Mouse (Mus musculus) midbrain, embryonic 11.5 days (tissue): Measurements from ENCODE around the gene A730009L09Rik. TPM values are rescaled to one million over a fixed set of nuclear protein-coding genes. Genes with fewer than 3 reads are reported as not detected.

Experiments
- ATAC-seq: fragments of 200-750 bp; cut with Nextera tagmentation; 2 replicates; pipeline ENCODE4 v1.8.0; 2017; ENCODE audit warnings: moderate TSS enrichment, moderate library complexity; ENCODE audit not compliant: low FRiP score
- DNase-seq: peaks from one replicate; pipeline ENCODE4 v3.0.0; 2015; ENCODE audit warnings: low spot score; ENCODE audit errors: missing footprints
- H3K27ac ChIP-seq: fragments of 300-500 bp; sonication (generic); 2 replicates; pipeline ENCODE4 v1.5.1; 2014; ENCODE audit warnings: low read depth, low read length
- H3K27me3 ChIP-seq: fragments of 300-500 bp; sonication (generic); 2 replicates; pipeline ENCODE4 v1.6.1; 2014; ENCODE audit warnings: mild to moderate bottlenecking, low read length, moderate library complexity, mixed read lengths; ENCODE audit not compliant: control insufficient read depth, insufficient read depth
- H3K36me3 ChIP-seq: fragments of 300-500 bp; sonication (generic); 2 replicates; pipeline ENCODE4 v1.6.1; 2014; ENCODE audit warnings: mild to moderate bottlenecking, low read length, moderate library complexity, mixed read lengths; ENCODE audit not compliant: control insufficient read depth, insufficient read depth
- H3K4me1 ChIP-seq: fragments of 300-500 bp; sonication (generic); 2 replicates; pipeline ENCODE4 v1.6.1; 2014; ENCODE audit warnings: low read length; ENCODE audit not compliant: control insufficient read depth, insufficient read depth
- H3K4me2 ChIP-seq: fragments of 300-500 bp; sonication (generic); 2 replicates; pipeline ENCODE4 v1.6.1; 2014; ENCODE audit warnings: mild to moderate bottlenecking, moderate library complexity
- H3K4me3 ChIP-seq: fragments of 300-500 bp; sonication (generic); 2 replicates; pipeline ENCODE4 v1.5.1; 2014; ENCODE audit warnings: low read depth, low read length
- H3K9ac ChIP-seq: fragments of 300-500 bp; sonication (generic); 2 replicates; pipeline ENCODE4 v1.6.1; 2014; ENCODE audit warnings: low read length
- H3K9me3 ChIP-seq: fragments of 300-500 bp; sonication (generic); 2 replicates; pipeline ENCODE4 v1.6.1; 2016; ENCODE audit warnings: low read length; ENCODE audit not compliant: control insufficient read depth
- WGBS: fragments of 180-500 bp; shearing (Covaris S2); extraction: QIAGEN DNeasy Blood & Tissue Kit; methylation state at CpG from one replicate; pipeline ENCODE4 v1.1.7; 2014; 5-methylcytosine and 5-hydroxymethylcytosine counted together
- polyA plus RNA-seq: library from polyadenylated mRNA; unstranded; fragments of >200 nt; fragmentation: Nextera tagmentation; extraction: Ambion mirVana; gene quantifications from 2 replicates; pipeline ENCODE4 v1.2.1, GENCODE M21; 2014

Gene A730009L09Rik
- polyA plus RNA-seq, 1 experiment from 2014 or later: not detected

GRCm38 (mm10) chr16:84549122-84549521 is 34.2 kb downstream of the A730009L09Rik start:
- no peak overlapping the region for H3K4me2 ChIP-seq
- no peak overlapping the region for H3K4me3 ChIP-seq
- no peak overlapping the region for H3K9ac ChIP-seq
- H3K36me3 ChIP-seq: no peaks in the 10 kb centered on the region
- DNase-seq: no peak
- ATAC-seq: no peak
- H3K27me3 ChIP-seq: no peaks in the 10 kb centered on the region
- H3K4me1 ChIP-seq: no peaks in the 10 kb centered on the region
- H3K9me3 ChIP-seq: no peaks in the 10 kb centered on the region
- no peak overlapping the region for H3K27ac ChIP-seq
- WGBS: 73% methylated on average over 9 of the region's 9 CpGs

- no peak for ATAC-seq
- DNase-seq: no peak
- Histone ChIP-seq H3K27ac (no peak overlapping the region), H3K4me3 (no peak overlapping the region), H3K9me3 (no peaks in the 10 kb centered on the region), H3K4me2 (no peak overlapping the region), H3K27me3 (no peaks in the 10 kb centered on the region), H3K36me3 (no peaks in the 10 kb centered on the region), H3K4me1 (no peaks in the 10 kb centered on the region), H3K9ac (no peak overlapping the region)
- WGBS: 81% methylated on average over 5 of the region's 5 CpGs
Observed at GRCm38 (mm10) chr16:84550445-84550844, 35.5 kb downstream of the A730009L09Rik start.

- H3K27ac ChIP-seq: no peak overlapping the region
- no peak overlapping the region for H3K4me3 ChIP-seq
- no peak for ATAC-seq
- WGBS: 90% methylated on average over 13 of the region's 13 CpGs
- no peaks in the 10 kb centered on the region for H3K9me3 ChIP-seq
- no peaks in the 10 kb centered on the region for H3K27me3 ChIP-seq
- DNase-seq: no peak
- H3K9ac ChIP-seq: no peak overlapping the region
- no peak overlapping the region for H3K4me2 ChIP-seq
- H3K36me3 ChIP-seq: no peaks in the 10 kb centered on the region
- no peaks in the 10 kb centered on the region for H3K4me1 ChIP-seq
Observed at GRCm38 (mm10) chr16:84553981-84554380, 39.1 kb downstream of the A730009L09Rik start.

DNA sequence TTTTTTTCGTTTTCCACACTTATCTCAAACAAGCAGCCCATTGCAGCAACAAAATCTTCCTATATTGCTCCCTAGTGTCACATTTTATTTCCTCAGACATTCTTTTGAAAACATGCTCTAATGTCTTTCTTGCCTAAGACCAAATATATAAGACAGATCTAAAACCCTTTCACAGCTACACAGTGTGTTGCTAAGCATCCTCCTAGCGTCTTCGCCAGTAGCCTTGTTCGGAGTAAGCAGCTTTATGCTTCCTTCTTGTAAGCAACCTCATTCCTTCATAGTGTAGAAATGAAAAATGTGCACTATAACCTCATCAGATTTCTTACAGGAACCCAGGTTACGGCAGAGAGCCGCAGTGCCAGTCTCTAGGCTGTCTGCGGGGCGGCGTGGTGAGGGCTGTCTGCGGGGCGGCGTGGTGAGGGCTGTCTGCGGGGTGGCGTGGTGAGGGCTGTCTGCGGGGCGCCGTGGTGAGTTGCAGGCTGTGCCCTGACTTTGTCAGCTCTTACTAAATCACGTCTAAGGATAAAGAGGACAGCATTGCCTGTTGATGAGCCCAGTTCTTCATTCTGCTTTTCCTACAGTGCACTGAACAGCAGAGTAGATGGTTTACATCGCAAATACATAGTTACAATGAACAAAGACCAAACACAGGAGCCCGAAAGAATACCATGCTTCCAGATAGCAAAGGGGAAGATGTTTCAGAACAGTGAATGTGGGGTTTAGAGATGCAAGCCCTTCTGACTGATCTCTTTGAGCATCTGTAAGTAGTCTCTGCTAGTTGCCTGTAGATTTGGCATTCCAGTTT is 43.4 kb downstream of the A730009L09Rik start:
- no peaks in the 10 kb centered on the region for H3K36me3 ChIP-seq
- no peak overlapping the region for H3K9ac ChIP-seq
- no peaks in the 10 kb centered on the region for H3K9me3 ChIP-seq
- H3K4me1 ChIP-seq: no peaks in the 10 kb centered on the region; the same call in 1 of the 2 replicates
- H3K4me2 ChIP-seq: no peak overlapping the region
- no peak overlapping the region for H3K27ac ChIP-seq
- 58% methylated on average over 20 of the region's 20 CpGs for WGBS
- H3K27me3 ChIP-seq: no peaks in the 10 kb centered on the region
- no peak overlapping the region for H3K4me3 ChIP-seq
- DNase-seq: no peak
- no peak for ATAC-seq

DNA sequence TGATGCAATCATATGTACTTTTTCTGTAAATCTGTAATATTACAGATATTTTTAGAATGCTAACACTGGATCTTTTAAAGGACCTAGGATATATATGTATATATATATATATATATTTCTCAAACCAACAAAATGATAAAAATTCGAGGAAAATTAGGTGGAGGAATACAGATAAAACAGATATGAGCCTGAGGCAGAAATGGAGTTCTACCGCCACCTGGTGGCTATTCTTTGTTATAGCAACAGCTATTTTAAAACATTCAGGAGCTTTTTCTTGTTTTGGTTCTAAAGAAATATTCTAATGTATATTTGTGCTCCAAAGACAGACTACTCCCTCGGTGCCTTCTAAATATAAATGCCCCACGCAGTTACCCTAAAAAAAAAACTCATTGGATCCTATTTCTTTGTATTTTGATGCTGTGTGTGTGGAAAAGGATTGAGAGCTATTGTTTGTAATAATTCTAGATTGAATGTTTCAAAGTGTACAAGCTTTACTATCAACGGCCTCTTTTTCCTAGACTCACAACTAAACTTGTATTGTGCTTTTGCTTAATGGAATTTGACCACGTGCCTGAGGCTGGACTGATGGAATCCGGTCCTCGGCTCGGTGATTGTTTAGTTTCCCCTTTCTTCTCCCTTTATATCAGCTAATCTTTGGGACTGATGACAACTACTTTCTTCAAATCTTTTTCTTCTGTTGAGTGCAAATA is 44.8 kb downstream of the A730009L09Rik start:
- DNase-seq: peak; percentile 92
- peak; percentile 43 for ATAC-seq
- Histone ChIP-seq H3K4me3 (no peak overlapping the region), H3K4me2 (peak overlapping the region; percentile 23; the same call in 1 of the 2 replicates), H3K27me3 (no peaks in the 10 kb centered on the region), H3K4me1 (no peaks in the 10 kb centered on the region; the same call in 1 of the 2 replicates), H3K9ac (peak overlapping the region; percentile 4; the same call in 1 of the 2 replicates), H3K36me3 (no peaks in the 10 kb centered on the region), H3K27ac (no peak overlapping the region), H3K9me3 (no peaks in the 10 kb centered on the region)
- WGBS: 16% methylated on average over 9 of the region's 9 CpGs

GRCm38 (mm10) chr16:84560279-84560602 is 45.3 kb downstream of the A730009L09Rik start:
- Histone ChIP-seq H3K36me3 (no peaks in the 10 kb centered on the region), H3K27me3 (no peaks in the 10 kb centered on the region), H3K9ac (peak overlapping the region; percentile 4; the same call in 1 of the 2 replicates), H3K9me3 (no peaks in the 10 kb centered on the region), H3K27ac (no peak overlapping the region), H3K4me2 (peak overlapping the region; percentile 23; the same call in 1 of the 2 replicates), H3K4me1 (no peaks in the 10 kb centered on the region; the same call in 1 of the 2 replicates), H3K4me3 (no peak overlapping the region)
- 30% methylated on average over 7 of the region's 7 CpGs for WGBS
- DNase-seq (no peak), ATAC-seq (peak; percentile 83)

Other genes starting within 250 kb of the A730009L09Rik start
- gene Mrpl39, start 220.6 kb downstream of the A730009L09Rik start, polyA plus RNA-seq: 60.2 and 60.4 TPM in 2 replicates